In genomic region chr15:12623521-12623920, GRCm38 (mm10) we compare ENCODE assay signal across 30 mouse cellular contexts.
DNase-seq lines count a peak whose midpoint lies in the region; TF ChIP-seq lines count a peak whose summit lies in the region.
"Had no signal": no experiment of that assay in that cellular context is flagged by ENCODE, and none has a peak within 500 bp of the region (broad histone marks: within the 10 kb centered on the region; RNA-seq: fewer than 3 reads in every experiment).

No protein-coding gene starts in this region.

- no peak overlapping the region for H3K4me3 ChIP-seq in heart, embryonic 10.5 days
- H3K4me3 ChIP-seq in layer of hippocampus, adult 2 months: no peak overlapping the region
- H3K4me3 ChIP-seq in E14TG2a.4 (replicated peaks; ENCODE audit: low read length): no peak overlapping the region
- H3K4me3 ChIP-seq: erythroblast, embryonic 14.5 days; forebrain, embryonic 12.5 days; liver, embryonic 13.5 days; midbrain, embryonic 10.5 days; midbrain, embryonic 15.5 days; myocyte; neural tube, embryonic 12.5 days had no signal

- H3K27ac ChIP-seq in heart, embryonic 10.5 days: no peak overlapping the region
- H3K27ac ChIP-seq in layer of hippocampus, adult 2 months: no peak overlapping the region
- H3K27ac ChIP-seq: forebrain, embryonic 12.5 days; liver, embryonic 13.5 days; midbrain, embryonic 10.5 days; midbrain, embryonic 15.5 days; neural tube, embryonic 12.5 days had no signal

- no peaks in the 10 kb centered on the region for H3K4me1 ChIP-seq in heart, embryonic 10.5 days
- peaks cover 10% of the 10 kb centered on the region for H3K4me1 ChIP-seq in E14TG2a.4 (replicated peaks; ENCODE audit: low read depth, low read length)
- H3K4me1 ChIP-seq: liver, embryonic 13.5 days had no signal

- 90% methylated on average over 4 of the region's 4 CpGs for WGBS in heart, embryonic 10.5 days

- no peaks in the 10 kb centered on the region for H3K9me3 ChIP-seq in heart, embryonic 10.5 days
- no peaks in the 10 kb centered on the region for H3K9me3 ChIP-seq in E14TG2a.4 (ENCODE audit: low read length)
- H3K9me3 ChIP-seq: forebrain, embryonic 12.5 days; G1E; liver, embryonic 13.5 days; midbrain, embryonic 10.5 days; midbrain, embryonic 15.5 days; neural tube, embryonic 12.5 days had no signal

- no peaks in the 10 kb centered on the region for H3K27me3 ChIP-seq in heart, embryonic 10.5 days (ENCODE audit: insufficient read depth, poor library complexity, severe bottlenecking)
- H3K27me3 ChIP-seq in E14TG2a.4 (ENCODE audit: insufficient read depth, low read length): peaks cover 7% of the 10 kb centered on the region; the same call in 1 of the 2 replicates
- H3K27me3 ChIP-seq: forebrain, embryonic 12.5 days; liver, embryonic 13.5 days; midbrain, embryonic 15.5 days; neural tube, embryonic 12.5 days had no signal

- H3K36me3 ChIP-seq in heart, embryonic 10.5 days: no peaks in the 10 kb centered on the region
- H3K36me3 ChIP-seq in E14TG2a.4 (ENCODE audit: insufficient read depth, low read length): no peaks in the 10 kb centered on the region
- H3K36me3 ChIP-seq: forebrain, embryonic 12.5 days; G1E; liver, embryonic 13.5 days; midbrain, embryonic 10.5 days; midbrain, embryonic 15.5 days; neural tube, embryonic 12.5 days had no signal

- DNase-seq in heart, embryonic 10.5 days (ENCODE audit: low spot score): peak; percentile 43
- DNase-seq in heart, adult 18-20 months: no peak
- no peak for DNase-seq in layer of hippocampus, adult 2 months (ENCODE audit: low spot score in 2 of 2)
- DNase-seq in layer of hippocampus, postnatal 36 days: no peak
- peak; percentile 55 for DNase-seq in R1 (ENCODE audit: low read depth, low spot score)
- DNase-seq in thymus, postnatal 4 days: no peak
- DNase-seq: adrenal gland, adult 2 months; adrenal gland, postnatal 36 days; B cell, adult 2 months; cerebellum, adult 18-20 months; cerebellum, postnatal 10 days; gastrocnemius, postnatal 10 days; heart, postnatal 14 days; kidney, adult 9 months; kidney, postnatal 14 days; left cerebral cortex, postnatal 4 days; liver, embryonic 13.5 days; lung, embryonic 14.5 days; right cerebral cortex, adult 18-20 months; spleen, adult 18-20 months; thymus, adult 18-20 months; thymus, postnatal 25 days had no signal

- peak; percentile 29; the same call in 1 of the 2 replicates for TF ChIP-seq CTCF in layer of hippocampus, adult 2 months (conservative IDR thresholded peaks at IDR 0.05)
- peak; percentile 42; the same call in 1 of the 2 replicates for TF ChIP-seq CTCF in E14TG2a.4 (conservative IDR thresholded peaks at IDR 0.05; ENCODE audit: low read length)

Comparison
In these comparisons a context has a peak if more than half of its experiments do, and no peak if none do; other contexts are left out.
1. DNase-seq: peak in heart, embryonic 10.5 days (single experiment) and R1 (single experiment); none in heart, adult 18-20 months (0 of 2), layer of hippocampus, adult 2 months (0 of 2), layer of hippocampus, postnatal 36 days (0 of 2) and thymus, postnatal 4 days (single experiment).